Mouse (Mus musculus) heart, embryonic 10.5 days (tissue): ENCODE results near the gene Galnt13. TPM values are rescaled to one million over a fixed set of nuclear protein-coding genes. Genes with fewer than 3 reads are reported as not detected.
"Not testable (repeated sequence)": the region's sequence is repeated elsewhere in the genome, so short reads cannot be mapped to it uniquely, and the experiment has no call there.

Experiments used
- DNase-seq: peaks from one replicate; pipeline ENCODE4 v3.0.0-alpha.2; 2017; ENCODE audit warnings: low spot score
- H3K27ac ChIP-seq: fragments of 300-500 bp; sonication (generic); 2 replicates; pipeline ENCODE4 v1.5.1; 2016; ENCODE audit warnings: mild to moderate bottlenecking
- H3K27me3 ChIP-seq: fragments of 300-500 bp; sonication (generic); 2 replicates; pipeline ENCODE4 v1.6.1; 2016; ENCODE audit warnings: mild to moderate bottlenecking; ENCODE audit not compliant: poor library complexity, insufficient read depth, severe bottlenecking
- H3K36me3 ChIP-seq: fragments of 300-500 bp; sonication (generic); 2 replicates; pipeline ENCODE4 v1.6.1; 2016; ENCODE audit warnings: mild to moderate bottlenecking, moderate library complexity
- H3K4me1 ChIP-seq: fragments of 300-500 bp; sonication (generic); 2 replicates; pipeline ENCODE4 v1.6.1; 2016; ENCODE audit warnings: mild to moderate bottlenecking
- H3K4me3 ChIP-seq: fragments of 300-500 bp; sonication (generic); 2 replicates; pipeline ENCODE4 v1.5.1; 2016; ENCODE audit warnings: mild to moderate bottlenecking, moderate library complexity
- H3K9me3 ChIP-seq: fragments of 300-500 bp; sonication (generic); 2 replicates; pipeline ENCODE4 v1.6.1; 2016; ENCODE audit warnings: mild to moderate bottlenecking, moderate library complexity
- WGBS: fragments of 180-500 bp; shearing (Covaris S2); methylation state at CpG from one replicate; pipeline ENCODE4 v1.1.7; 2016; 5-methylcytosine and 5-hydroxymethylcytosine counted together
- polyA plus RNA-seq: library from polyadenylated mRNA; unstranded; fragments of >200 nt; fragmentation: Nextera tagmentation; extraction: Ambion mirVana; gene quantifications from 2 replicates; pipeline ENCODE4 v1.2.1, GENCODE M21; 2016

Galnt13 gene
- polyA plus RNA-seq, 1 experiment from 2014 or later: 0.15 TPM

DNA sequence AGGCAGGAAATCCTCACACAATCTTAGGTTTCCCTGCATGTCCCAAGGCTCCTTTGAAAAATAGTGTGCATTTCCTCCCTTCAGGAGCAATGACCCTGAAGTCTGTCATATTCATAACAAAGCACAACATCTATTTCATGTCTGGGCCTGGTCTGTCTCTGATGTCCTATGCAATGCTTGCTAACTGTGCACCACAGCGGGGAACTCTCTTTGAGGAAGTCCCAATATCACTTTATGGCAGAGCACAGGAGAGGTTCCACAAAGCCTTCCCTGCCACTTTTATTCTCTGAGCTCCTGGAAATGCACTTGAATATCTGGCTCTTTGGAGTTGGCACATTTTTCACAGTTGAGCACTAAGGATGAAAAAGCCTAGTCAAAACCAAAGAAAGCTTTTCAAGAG is 547.7 kb downstream of the Galnt13 start:
- Histone ChIP-seq H3K4me3 (no peak overlapping the region), H3K27me3 (no peaks in the 10 kb centered on the region), H3K36me3 (no peaks in the 10 kb centered on the region), H3K9me3 (no peaks in the 10 kb centered on the region), H3K4me1 (no peaks in the 10 kb centered on the region), H3K27ac (no peak overlapping the region)
- 81% methylated on average over 1 of the region's 1 CpGs for WGBS
- DNase-seq: no peak

DNA sequence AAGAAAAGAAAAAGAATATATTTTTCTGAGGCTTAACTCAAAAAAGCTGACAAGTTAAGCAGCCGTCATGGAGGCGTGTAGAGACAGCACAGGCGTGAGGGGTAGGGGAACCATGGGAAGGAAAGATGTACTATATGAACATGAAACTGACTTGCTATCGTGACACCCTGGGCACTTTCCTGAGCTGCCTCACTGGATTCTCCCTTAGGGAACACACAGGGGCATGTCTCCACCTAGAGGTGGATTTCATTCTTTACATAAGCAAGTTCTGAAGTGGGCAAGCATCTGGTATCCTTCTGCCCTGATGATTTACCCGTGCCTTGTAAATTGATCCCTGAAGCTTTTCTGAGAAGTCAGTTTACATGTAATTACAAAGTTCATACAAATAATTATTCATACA is 586.4 kb downstream of the Galnt13 start:
- DNase-seq, H3K4me3 ChIP-seq, H3K4me1 ChIP-seq, H3K27me3 ChIP-seq, H3K36me3 ChIP-seq, H3K27ac ChIP-seq, H3K9me3 ChIP-seq: not testable (repeated sequence)
- WGBS: no CpG with 5 or more reads among the region's 5 CpGs

DNA sequence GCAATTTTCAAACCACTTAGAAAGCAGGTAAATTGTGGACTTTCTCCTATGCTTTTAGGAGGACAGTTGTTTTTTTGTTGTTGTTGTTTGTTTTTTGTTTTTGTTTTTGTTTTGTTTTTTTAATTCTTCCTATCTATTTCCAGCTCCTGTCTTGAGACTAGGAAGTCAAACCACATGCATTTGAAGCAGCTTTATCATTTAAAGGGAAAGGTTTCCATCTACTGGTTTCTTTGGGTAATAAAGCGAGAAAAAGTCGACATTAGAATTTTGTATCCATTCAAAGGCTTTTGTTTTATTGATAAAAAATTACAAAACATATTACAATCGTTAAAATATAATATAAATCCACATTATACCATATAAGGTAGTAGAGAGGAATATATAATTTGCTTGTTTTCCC is 598.5 kb downstream of the Galnt13 start:
- 61% methylated on average over 3 of the region's 3 CpGs for WGBS
- Histone ChIP-seq H3K36me3 (no peaks in the 10 kb centered on the region), H3K27me3 (no peaks in the 10 kb centered on the region), H3K4me3 (no peak overlapping the region), H3K9me3 (no peaks in the 10 kb centered on the region), H3K4me1 (no peaks in the 10 kb centered on the region), H3K27ac (no peak overlapping the region)
- no peak for DNase-seq

DNA sequence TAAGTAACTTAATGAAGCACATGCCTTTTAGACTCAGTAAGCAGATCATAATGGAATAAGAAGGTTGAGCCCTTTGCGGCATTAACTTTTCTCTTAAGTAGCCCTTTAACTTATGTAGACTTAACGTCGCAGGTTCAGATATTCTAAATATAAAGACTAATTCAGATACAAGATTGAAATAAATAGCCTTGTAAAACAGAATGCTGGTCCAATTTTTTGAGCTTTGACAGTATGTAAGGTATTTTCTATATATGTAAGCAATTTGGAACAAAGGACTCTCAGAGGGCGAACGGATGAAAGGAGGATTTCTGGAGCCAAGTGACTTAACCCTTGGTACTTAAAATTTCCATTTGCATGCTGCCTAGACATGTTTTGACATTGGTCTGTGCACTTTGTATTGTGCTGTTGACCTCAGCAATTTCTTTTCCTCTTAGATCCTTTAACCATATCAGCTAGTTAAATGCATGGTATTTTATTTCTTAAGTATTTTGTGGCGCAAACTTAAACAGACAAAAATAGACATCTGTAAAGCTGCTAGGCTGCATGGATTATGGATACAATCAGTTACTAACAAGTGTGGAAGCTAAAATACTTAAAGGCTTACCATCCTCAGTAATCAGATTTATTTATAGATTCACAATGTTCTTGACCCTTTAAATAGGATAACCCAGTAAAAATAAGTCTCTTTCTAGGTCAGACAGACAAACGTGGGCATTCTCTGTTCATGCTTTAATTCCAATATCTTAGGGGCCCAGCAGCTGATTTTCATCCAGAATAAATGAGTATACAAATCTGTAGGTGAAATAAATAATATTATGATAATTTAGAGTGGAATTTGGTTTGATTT is 629.6 kb downstream of the Galnt13 start:
- Histone ChIP-seq H3K27me3 (no peaks in the 10 kb centered on the region), H3K4me3 (no peak overlapping the region), H3K27ac (no peak overlapping the region), H3K4me1 (no peaks in the 10 kb centered on the region), H3K9me3 (no peaks in the 10 kb centered on the region), H3K36me3 (no peaks in the 10 kb centered on the region)
- no peak for DNase-seq
- WGBS: 80% methylated on average over 7 of the region's 7 CpGs

DNA sequence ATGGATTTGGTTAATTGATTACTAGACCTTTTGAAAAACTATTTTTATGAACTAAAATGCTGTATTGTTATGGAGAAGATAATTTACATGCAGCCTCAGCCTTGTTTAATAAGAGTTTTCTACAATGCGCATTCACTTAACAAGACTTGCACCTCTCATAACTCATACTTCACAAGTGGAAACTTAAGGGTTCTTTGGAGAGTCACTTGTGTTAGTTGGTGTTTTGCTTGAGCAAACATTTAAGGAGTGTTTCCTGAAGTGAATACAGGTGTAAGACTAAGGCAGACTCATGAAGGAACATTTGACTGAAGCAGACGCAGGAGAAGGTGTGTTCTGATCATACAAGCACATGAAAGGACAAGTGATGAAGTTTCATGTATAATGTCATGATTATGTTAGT is 649.5 kb downstream of the Galnt13 start:
- no peak for DNase-seq
- Histone ChIP-seq H3K27ac (no peak overlapping the region), H3K9me3 (no peaks in the 10 kb centered on the region), H3K27me3 (no peaks in the 10 kb centered on the region), H3K36me3 (no peaks in the 10 kb centered on the region), H3K4me1 (no peaks in the 10 kb centered on the region), H3K4me3 (no peak overlapping the region)
- 93% methylated on average over 2 of the region's 2 CpGs for WGBS

DNA sequence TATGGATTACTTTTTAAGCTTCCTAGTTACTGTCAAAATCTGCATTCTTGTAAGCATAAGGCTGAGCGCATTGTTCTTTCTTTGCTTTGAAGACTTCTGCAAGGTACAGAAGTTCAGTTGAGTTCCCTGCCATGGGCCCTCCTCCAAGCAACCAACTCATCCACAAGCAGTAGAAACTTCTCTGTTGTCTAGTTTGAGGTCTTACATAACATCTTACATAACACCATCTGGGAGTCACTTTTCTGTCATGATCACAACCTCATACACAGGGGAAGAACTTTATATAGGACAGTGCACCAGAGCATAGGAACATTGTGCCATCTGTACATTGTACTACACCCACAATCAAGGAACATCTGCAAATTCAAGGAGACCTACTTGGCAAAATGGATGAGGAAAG is 651.9 kb downstream of the Galnt13 start:
- H3K4me1 ChIP-seq: no peaks in the 10 kb centered on the region
- no peaks in the 10 kb centered on the region for H3K9me3 ChIP-seq
- DNase-seq: no peak
- H3K27ac ChIP-seq: no peak overlapping the region
- H3K4me3 ChIP-seq: no peak overlapping the region
- WGBS: 97% methylated on average over 1 of the region's 1 CpGs
- H3K27me3 ChIP-seq: no peaks in the 10 kb centered on the region
- H3K36me3 ChIP-seq: no peaks in the 10 kb centered on the region

DNA sequence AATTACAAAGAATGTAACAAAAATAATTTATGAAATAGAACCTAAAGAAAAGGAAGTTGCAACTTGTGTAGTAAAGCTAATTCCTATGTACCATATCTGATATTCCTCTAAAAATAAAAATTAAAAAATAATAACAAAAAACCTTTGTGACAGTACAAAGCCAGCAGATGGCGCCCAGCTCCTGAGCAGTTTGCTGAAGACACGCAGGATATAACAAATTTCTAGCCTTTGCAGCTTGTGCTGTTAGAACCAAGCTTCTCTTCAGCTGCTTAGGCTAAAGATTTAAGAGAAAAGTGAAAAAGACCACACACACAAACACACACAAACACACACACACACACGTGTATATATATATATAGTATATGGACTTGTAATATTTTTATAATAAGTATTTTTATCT is 654.2 kb downstream of the Galnt13 start:
- no peaks in the 10 kb centered on the region for H3K9me3 ChIP-seq
- H3K27ac ChIP-seq: no peak overlapping the region
- no peaks in the 10 kb centered on the region for H3K4me1 ChIP-seq
- DNase-seq: no peak
- no peaks in the 10 kb centered on the region for H3K27me3 ChIP-seq
- H3K36me3 ChIP-seq: no peaks in the 10 kb centered on the region
- 17% methylated on average over 3 of the region's 3 CpGs for WGBS
- no peak overlapping the region for H3K4me3 ChIP-seq

DNA sequence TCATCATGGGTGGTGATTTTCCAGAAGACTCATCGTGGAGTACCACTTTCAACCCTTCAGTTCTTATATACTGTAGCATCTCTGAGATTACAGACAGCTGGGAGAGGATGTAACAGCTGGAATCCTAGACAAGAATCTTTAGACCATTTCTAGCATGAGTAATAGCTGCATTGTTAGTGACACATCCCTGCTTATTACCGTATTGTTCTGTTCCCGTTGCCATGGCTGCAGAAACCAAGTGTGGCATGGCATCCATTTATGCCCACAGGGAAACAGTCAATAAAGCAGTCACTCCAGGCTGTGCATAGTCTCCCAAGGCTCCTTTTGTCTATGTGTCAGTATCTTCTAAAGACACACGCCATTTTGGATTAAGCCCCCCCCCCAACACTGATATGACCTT is 655.4 kb downstream of the Galnt13 start:
- H3K4me1 ChIP-seq: no peaks in the 10 kb centered on the region
- no peak overlapping the region for H3K4me3 ChIP-seq

DNA sequence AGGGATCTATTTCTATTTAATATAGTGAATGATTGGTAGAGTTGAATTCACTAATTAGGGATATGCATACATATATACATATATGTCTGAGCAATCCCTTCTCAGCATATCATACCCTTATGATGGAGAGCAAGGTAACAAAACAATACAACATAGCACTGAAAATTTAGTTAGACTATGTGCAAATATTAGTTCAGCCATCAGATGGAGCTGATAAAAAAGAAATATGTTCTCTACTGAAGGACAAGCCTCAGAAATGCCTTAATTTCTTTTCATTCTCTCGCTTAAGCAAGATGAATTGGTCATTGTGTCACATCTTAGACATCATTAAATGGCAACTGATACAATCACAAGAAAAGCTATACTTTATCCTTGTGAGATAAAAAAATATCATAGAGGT is 663.0 kb downstream of the Galnt13 start:
- Histone ChIP-seq H3K4me1 (no peaks in the 10 kb centered on the region), H3K9me3 (no peaks in the 10 kb centered on the region), H3K36me3 (no peaks in the 10 kb centered on the region), H3K4me3 (no peak overlapping the region), H3K27ac (no peak overlapping the region), H3K27me3 (no peaks in the 10 kb centered on the region)
- no peak for DNase-seq
- WGBS: 84% methylated on average over 1 of the region's 1 CpGs

More for the DNA sequence above, 655.4 kb downstream of the Galnt13 start:
- no peak for DNase-seq
- H3K27ac ChIP-seq: no peak overlapping the region
- no peaks in the 10 kb centered on the region for H3K27me3 ChIP-seq
- H3K36me3 ChIP-seq: no peaks in the 10 kb centered on the region
- no peaks in the 10 kb centered on the region for H3K9me3 ChIP-seq
- WGBS: 83% methylated on average over 4 of the region's 4 CpGs

DNA sequence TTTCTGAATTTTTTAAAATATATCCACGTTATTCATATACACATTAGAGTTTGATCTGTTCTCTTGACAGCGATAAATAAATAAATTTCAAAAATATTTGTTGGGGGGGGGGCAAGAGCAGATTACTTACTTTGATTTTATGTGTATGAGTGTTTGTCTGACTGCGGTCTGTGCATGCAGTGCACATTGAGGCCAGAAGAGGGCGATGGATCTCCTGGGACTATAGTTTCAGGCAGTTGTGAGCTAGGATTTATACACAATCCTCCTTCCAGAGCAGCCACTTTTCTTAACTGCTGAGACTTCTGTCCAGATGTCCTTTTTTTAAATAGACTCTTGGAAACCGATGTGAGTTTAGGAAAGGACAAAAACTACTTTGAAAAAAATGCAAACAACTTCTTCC is 665.2 kb downstream of the Galnt13 start:
- no peak overlapping the region for H3K27ac ChIP-seq
- no peaks in the 10 kb centered on the region for H3K4me1 ChIP-seq
- DNase-seq: no peak
- no peaks in the 10 kb centered on the region for H3K27me3 ChIP-seq
- WGBS: 60% methylated on average over 5 of the region's 5 CpGs
- no peaks in the 10 kb centered on the region for H3K9me3 ChIP-seq
- H3K4me3 ChIP-seq: no peak overlapping the region
- H3K36me3 ChIP-seq: no peaks in the 10 kb centered on the region

DNA sequence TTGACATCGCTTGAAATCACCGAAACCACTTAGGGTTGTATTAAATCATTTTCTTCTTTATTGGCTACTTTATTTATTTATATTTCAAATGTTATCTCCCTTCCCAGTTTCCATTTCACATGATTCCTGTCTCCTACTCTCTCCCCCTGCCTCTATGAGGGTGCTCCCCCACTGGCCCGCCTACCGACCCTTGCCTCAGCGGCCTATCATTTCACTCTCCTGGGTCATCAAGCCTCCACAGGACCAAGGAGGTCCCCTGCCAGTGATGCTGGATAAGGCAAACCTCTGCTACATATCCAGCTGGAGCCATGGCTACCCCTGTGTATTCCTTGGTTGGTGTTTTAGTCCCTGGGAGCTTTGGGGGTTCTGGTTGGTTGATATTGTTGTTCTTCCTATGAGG is 667.4 kb downstream of the Galnt13 start:
- Histone ChIP-seq H3K27ac (no peak overlapping the region), H3K27me3 (no peaks in the 10 kb centered on the region), H3K4me1 (no peaks in the 10 kb centered on the region), H3K9me3 (no peaks in the 10 kb centered on the region), H3K4me3 (no peak overlapping the region), H3K36me3 (no peaks in the 10 kb centered on the region)
- WGBS: 93% methylated on average over 5 of the region's 5 CpGs
- DNase-seq: no peak

DNA sequence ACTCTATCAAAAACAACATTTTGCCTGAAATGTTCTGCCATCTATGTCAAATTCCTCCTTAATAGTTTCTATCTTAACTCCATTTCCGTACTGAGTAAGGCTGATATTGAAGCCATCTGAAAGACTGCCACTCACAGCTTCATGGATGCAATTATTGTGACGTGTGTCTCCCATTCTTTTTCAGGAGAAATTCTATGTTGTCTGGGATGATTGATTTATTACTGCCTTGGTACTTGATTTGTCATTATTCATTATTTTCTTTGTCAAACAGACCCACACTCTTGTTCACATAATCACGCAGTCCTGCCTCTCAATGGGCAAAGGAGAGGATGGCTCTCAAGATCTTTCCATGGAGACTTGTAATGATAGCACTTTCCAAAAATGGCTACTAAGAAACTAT is 671.7 kb downstream of the Galnt13 start:
- no peak overlapping the region for H3K4me3 ChIP-seq
- no peak for DNase-seq
- H3K27ac ChIP-seq: no peak overlapping the region
- H3K4me1 ChIP-seq: no peaks in the 10 kb centered on the region
- no peaks in the 10 kb centered on the region for H3K36me3 ChIP-seq
- H3K9me3 ChIP-seq: no peaks in the 10 kb centered on the region
- H3K27me3 ChIP-seq: no peaks in the 10 kb centered on the region
- 84% methylated on average over 3 of the region's 3 CpGs for WGBS

DNA sequence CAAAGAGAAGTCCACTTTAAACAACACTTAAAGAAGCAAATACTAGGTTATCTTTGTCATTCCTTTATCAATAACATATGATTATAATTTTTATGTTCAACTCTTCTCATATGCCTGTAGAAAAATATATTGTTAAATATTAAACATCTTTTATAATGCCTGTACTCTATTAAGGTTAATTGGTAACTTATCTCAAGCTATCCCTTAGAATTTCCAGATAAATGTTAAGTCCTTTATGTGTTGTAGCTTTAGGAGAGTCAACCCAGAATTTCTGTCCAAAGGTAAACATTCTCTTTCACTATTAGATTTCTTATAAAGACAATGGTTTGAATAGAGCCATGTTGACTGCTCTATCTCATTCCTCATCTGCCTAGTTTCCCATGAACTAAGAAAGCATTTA is 717.0 kb downstream of the Galnt13 start:
- Histone ChIP-seq H3K27ac (no peak overlapping the region), H3K36me3 (no peaks in the 10 kb centered on the region), H3K4me1 (no peaks in the 10 kb centered on the region), H3K9me3 (no peaks in the 10 kb centered on the region), H3K4me3 (no peak overlapping the region), H3K27me3 (no peaks in the 10 kb centered on the region)
- DNase-seq: no peak

DNA sequence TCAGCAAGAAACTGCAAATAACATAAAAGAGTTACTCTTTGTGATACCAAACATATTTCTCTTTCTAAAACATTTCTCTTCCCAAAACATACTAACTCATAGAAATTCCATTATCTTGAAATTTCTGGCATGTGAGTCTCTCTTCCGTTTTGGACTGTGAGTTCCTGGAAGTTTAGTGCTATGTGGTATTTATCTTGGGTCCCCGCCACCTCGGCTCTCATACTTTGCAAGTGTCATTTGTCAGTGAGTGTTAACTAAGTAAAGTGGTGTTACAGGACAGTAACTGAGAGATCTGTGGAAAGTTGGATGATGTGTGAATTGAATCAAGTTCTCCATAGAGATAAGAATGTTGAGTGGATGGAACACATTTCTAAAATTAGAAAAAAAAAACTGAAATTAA is 728.7 kb downstream of the Galnt13 start:
- Histone ChIP-seq H3K36me3 (no peaks in the 10 kb centered on the region), H3K9me3 (no peaks in the 10 kb centered on the region), H3K27me3 (no peaks in the 10 kb centered on the region), H3K4me3 (no peak overlapping the region), H3K4me1 (no peaks in the 10 kb centered on the region), H3K27ac (no peak overlapping the region)
- 22% methylated on average over 3 of the region's 3 CpGs for WGBS
- DNase-seq: no peak
